Mouse (Mus musculus) adrenal gland, postnatal 36 days (tissue): Measurements from ENCODE around the gene Ppp2r5d. TPM values are rescaled to one million over a fixed set of nuclear protein-coding genes. Genes with fewer than 3 reads are reported as not detected.
A peak's percentile ranks its signal among the peaks of the same experiment; 100 is the strongest.

Experiments used
- DNase-seq, 2 experiments: peaks; one replicate each; pipeline ENCODE4 v3.0.0; 2021; ENCODE audit warnings: mixed read lengths in 1 of 2
- total RNA-seq, 2 experiments: library from RNA; stranded (reverse); gene quantifications; 2 replicates each; pipeline ENCODE4 v1.2.3; 2021

The Ppp2r5d gene
- total RNA-seq, 2 experiments from 2014 or later, result 40.9 to 46.1 TPM

DNA sequence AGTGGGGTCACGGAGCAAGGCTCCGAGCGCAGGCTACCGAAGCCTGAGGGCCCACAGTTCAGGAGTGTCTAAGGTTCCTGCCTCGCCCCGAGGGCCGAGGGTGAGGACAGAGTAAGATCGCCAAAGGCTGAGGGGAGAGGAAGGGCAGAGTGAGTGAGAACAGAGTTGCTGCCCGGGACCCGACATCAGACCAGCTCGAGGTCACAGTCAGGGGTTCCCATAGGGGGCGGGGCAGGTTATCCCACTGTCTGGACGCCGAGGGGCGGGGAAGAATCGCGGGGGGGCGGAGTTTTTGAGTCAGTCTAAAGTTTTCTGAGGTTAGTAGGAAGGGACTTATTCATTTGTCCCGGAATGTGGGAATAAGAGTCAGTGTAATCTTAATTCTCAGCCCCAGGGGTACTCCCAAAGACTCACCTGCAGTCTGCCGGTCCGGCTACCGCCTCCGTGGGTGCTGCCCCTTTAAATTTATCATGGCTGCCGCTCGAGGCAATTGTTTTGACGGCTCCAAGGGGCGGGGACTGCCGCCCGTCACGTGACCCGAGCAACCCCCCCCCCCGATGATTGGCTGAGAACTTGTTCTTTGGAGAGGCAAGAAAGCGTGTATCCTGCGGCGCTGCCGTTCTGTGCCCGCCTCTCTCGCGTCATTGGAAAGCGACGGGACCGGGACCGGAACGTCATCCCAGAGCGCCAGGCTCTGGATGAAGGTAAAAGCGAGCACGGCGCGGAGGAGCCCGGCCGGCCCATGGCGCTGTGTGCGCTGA, 59.2 kb downstream of the Ppp2r5d start, which contains the start of the genes Klc4 and Mrpl2:
Klc4 (minus strand) TSS at position 462 of the 761 bp plus-strand sequence.
Mrpl2 (plus strand) TSS at position 669 of the 761 bp plus-strand sequence.
- peak; percentile 95 to 98 for DNase-seq

DNA sequence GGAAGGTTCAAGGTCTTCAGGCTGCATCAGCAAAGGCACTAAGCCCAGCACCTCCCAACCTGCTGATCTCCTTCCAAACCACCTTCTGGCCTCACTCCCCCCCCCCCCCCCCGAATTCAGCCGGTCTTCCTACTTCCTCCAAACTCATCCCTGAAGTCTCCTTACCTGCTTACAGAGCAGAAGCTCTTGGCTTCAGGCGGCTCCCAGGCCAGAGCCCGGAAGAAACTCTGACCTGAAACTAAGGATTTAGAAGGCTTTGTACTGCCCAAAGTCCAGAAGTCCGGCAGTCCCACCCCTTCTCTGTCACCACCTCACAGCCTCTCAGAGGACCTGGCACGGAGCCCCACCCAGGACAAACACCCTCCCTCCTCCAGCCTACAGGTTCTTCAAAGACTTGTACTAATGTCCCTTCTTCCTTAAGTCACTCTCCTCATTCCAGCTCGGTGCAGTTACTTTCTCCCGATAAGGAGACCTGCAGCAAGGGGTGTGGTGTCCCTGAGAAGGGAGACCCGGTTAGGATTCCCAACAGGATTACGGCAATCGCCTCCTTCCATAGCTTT, 59.9 kb downstream of the Ppp2r5d start:
- DNase-seq, result peak; percentile 77 to 85

DNA sequence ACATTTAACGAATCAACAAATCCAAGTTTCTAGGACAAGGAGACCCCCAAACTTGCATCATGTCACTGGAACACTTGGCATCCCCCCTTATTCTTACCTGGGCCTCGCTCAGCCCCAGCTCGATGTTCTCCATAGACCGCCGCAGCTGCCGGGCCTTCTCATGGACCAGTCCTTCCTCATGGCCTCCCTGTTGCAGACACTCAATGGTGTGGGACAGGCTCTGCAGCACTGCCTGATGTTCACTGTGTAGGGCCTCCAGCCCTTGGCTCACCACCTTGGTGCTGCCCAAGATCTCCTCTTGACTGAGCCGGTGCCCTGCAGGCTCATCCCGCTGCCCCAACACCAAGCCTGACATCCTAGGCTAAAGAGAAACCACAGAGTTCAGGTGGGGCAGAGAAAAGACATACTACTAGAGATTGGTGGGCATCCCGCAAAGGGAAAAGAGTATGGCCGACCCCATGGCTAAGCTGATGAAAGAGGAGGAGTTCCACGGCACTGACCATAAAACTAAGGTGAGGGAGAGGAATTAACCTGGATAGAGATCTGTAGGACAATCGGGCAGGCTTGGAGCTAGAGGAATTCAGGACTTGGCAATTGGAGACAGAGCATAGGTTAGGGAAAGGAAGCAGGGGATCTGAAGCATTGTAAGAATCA, 60.6 kb downstream of the Ppp2r5d start:
- no peak for DNase-seq

DNA sequence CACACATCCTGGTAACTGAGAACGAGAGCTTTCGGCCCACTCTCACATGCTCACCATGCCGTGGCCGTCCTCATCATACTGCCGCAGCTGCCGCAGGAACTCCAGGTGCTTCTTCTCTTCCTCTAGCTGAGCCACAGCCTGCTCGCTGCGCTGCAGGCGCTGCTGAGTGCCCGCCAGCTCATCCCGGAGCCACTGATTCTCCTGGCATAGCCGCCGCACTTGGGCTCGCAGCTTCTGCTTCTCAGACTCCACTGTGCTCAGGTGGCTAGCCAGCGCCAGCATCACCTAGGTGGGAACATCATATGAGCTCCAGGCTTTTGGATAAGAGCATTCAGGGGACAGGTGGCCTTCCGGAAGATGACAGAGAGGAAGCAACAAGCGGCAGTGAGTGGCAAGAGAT, 62.9 kb downstream of the Ppp2r5d start:
- no peak for DNase-seq

DNA sequence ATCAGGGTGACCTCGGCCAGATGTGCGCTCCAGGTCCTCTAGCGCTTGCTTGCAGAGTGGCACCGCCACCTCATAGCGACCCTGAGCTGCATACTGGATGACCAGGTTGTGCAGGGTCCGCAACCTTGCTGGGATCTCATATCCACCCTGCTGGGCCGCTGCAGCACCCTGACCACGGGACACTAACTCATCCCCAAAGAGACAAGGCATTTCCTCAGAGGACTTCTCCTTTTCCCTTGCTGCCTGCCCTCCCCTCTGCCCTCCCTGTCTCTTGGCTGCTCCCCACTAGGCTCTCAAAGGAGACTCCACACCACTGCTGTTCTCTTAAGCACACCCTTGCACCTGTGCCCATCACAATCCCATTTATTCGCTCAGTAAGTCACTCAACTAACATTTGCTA, 65.0 kb downstream of the Ppp2r5d start:
- DNase-seq, result no peak

DNA sequence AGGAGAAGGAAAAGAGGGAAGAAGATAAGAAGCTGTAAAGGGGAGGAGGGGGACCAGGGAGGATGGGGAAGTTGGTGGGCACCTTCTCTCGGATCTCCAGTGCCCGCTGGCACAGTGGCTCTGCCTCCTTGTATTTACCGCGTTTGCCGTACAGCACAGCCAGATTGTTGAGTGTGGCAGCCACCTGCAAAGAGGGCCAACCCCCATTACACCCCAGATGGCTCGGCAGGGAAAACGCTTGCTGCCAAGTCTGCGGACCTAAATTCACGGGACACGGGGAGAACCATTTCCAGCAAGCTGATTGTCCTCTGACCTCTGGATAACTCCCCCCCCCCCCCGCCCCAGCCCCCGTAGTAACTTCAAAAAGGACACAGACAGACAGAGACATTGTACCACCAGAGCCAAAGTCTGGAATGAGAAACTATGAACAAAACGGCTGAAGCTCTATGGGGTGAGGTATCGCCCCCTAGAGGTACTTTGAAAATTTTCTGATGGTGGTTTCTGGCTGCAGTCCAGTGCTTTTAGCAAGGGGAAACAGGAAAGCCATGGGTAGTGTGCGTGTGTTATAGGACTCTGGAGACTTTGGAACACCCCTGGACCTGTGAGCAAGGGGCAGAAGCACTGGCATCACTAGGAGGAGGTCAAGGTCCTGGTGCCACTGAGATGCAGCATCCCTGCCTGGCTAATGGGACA, 67.9 kb downstream of the Ppp2r5d start:
- DNase-seq, result peak; percentile 36 to 66

Other genes with a start within 250 kb of the Ppp2r5d start
- 1 to 10 TPM in 1 of 2 experiments, under 1 TPM in 1; 0.63 to 1.1 TPM for gene Ttbk1, start 217.4 kb downstream of the Ppp2r5d start, total RNA-seq
- 1 to 10 TPM; 4.2 to 6.9 TPM for gene Dnph1, start 208.4 kb downstream of the Ppp2r5d start, total RNA-seq
- gene Cul9, start 158.7 kb downstream of the Ppp2r5d start, total RNA-seq, result 10 to 100 TPM; 21.5 to 25.5 TPM
- 10 to 100 TPM; 43.1 to 46.5 TPM for gene Srf, start 148.9 kb downstream of the Ppp2r5d start, total RNA-seq
- 10 to 100 TPM in 1 of 2 experiments, 1 to 10 TPM in 1; 6.8 to 11.7 TPM for gene Ptk7, start 75.6 kb downstream of the Ppp2r5d start, total RNA-seq
- 10 to 100 TPM; 35.3 to 50.3 TPM for gene Klc4, start 59.1 kb downstream of the Ppp2r5d start, total RNA-seq
- 100 to 1,000 TPM in 1 of 2 experiments, 10 to 100 TPM in 1; 92.6 to 114 TPM for gene Mrpl2, start 58.9 kb downstream of the Ppp2r5d start, total RNA-seq
- 10 to 100 TPM; 36.3 to 42.2 TPM for gene Cul7, start 54.8 kb downstream of the Ppp2r5d start, total RNA-seq
- gene Rrp36, start 30.8 kb downstream of the Ppp2r5d start, total RNA-seq, result 10 to 100 TPM; 23.8 to 30.4 TPM
- 100 to 1,000 TPM in 1 of 2 experiments, 10 to 100 TPM in 1; 94.2 to 104 TPM for gene Mea1, start 26.3 kb downstream of the Ppp2r5d start, total RNA-seq
- gene Klhdc3, start 24.2 kb downstream of the Ppp2r5d start, total RNA-seq, result 10 to 100 TPM; 59.2 to 75.3 TPM
- 10 to 100 TPM; 59.3 to 64.9 TPM for gene Pex6, start 6.4 kb upstream of the Ppp2r5d start, total RNA-seq
- 1 to 10 TPM; 1.5 to 2.7 TPM for gene Gnmt, start 24.1 kb upstream of the Ppp2r5d start, total RNA-seq
- 10 to 100 TPM; 49.9 to 55.6 TPM for gene Cnpy3, start 47.1 kb upstream of the Ppp2r5d start, total RNA-seq
- not detected for gene Ptcra, start 58.6 kb upstream of the Ppp2r5d start, total RNA-seq
- 10 to 100 TPM; 54.1 to 96.1 TPM for gene 2310039H08Rik, start 67.5 kb upstream of the Ppp2r5d start, total RNA-seq
- gene Rpl7l1, start 77.6 kb upstream of the Ppp2r5d start, total RNA-seq, result 10 to 100 TPM; 89.0 to 97.3 TPM
- 10 to 100 TPM; 23.0 to 24.3 TPM for gene Bicral, start 153.4 kb upstream of the Ppp2r5d start, total RNA-seq
- gene Tbcc, start 185.6 kb upstream of the Ppp2r5d start, total RNA-seq, result 10 to 100 TPM; 20.9 to 21.9 TPM
- gene Prph2, start 205.3 kb upstream of the Ppp2r5d start, total RNA-seq, result not detected